Mouse (Mus musculus): Measurements from ENCODE around the gene Nelfe. TPM values are rescaled to one million over a fixed set of nuclear protein-coding genes. Genes with fewer than 3 reads are reported as not detected.
A peak's percentile ranks its signal among the peaks of the same experiment; 100 is the strongest.
"Not testable (repeated sequence)": the region's sequence is repeated elsewhere in the genome, so short reads cannot be mapped to it uniquely, and the experiment has no call there.

Nelfe gene
- 53.3 and 70.9 TPM in 2 replicates for polyA plus RNA-seq (2015; fragmentation: Nextera tagmentation; extraction: Ambion mirVana)

- Histone ChIP-seq H3K4me3 (peak within 1 kb of the TSS; percentile 99), H3K36me3 (peaks cover 41% of the 10 kb centered on the region), H3K27me3 (no peaks in the 10 kb centered on the region), H3K27ac (peak within 1 kb of the TSS; percentile 60), H3K4me1 (replicated peaks) (peaks cover 19% of the 10 kb centered on the region), H3K9ac (peak within 1 kb of the TSS; percentile 94), H3K4me2 (peak within 1 kb of the TSS; percentile 98), H3K9me3 (replicated peaks) (no peaks in the 10 kb centered on the region)
- peak; percentile 98 for ATAC-seq (replicated peaks; ENCODE audit: insufficient number of reproducible peaks, insufficient read depth, low FRiP score, low read depth)
- under 1% methylated on average over 60 of the region's 65 CpGs for WGBS
These were observed at the start of gene Nelfe, which contains the start of gene Skiv2l for GRCm38 (mm10) chr17:34849722-34850516. Gene Nelfe, plus strand, starts transcription at chr17:34850391. Gene Skiv2l, minus strand, starts transcription at chr17:34850210.

DNA sequence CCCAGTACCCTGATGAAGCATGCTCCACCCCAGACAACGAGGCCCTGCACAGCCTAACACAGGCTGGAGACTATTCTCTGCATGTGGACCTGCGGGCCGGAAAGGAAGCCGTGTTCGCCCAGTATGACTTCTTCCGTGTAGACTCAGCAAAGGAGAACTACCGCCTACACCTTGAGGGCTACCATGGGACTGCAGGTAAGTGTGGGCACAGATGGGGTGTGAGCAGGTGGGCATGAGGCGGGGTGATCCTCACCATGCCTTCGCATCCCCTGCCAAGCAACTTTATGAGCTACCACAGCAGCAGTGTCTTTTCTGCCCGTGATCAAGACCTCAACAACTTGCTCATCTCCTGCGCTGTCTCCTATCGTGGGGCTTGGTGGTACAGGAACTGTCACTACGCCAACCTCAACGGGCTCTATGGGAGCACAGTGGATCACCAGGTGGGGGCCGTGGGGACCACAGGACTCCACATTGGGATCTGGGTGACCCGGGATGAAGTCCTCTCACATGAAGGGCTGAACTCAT is 49.3 kb upstream of the Nelfe start:
- not testable (repeated sequence) for H3K27me3 ChIP-seq; H3K4me3 ChIP-seq; H3K9me3 ChIP-seq (replicated peaks); ATAC-seq (replicated peaks; ENCODE audit: insufficient number of reproducible peaks, insufficient read depth, low FRiP score, low read depth); H3K4me2 ChIP-seq; H3K27ac ChIP-seq; H3K36me3 ChIP-seq; H3K4me1 ChIP-seq (replicated peaks); H3K9ac ChIP-seq
- WGBS = 86% methylated on average over 16 of the region's 16 CpGs

DNA sequence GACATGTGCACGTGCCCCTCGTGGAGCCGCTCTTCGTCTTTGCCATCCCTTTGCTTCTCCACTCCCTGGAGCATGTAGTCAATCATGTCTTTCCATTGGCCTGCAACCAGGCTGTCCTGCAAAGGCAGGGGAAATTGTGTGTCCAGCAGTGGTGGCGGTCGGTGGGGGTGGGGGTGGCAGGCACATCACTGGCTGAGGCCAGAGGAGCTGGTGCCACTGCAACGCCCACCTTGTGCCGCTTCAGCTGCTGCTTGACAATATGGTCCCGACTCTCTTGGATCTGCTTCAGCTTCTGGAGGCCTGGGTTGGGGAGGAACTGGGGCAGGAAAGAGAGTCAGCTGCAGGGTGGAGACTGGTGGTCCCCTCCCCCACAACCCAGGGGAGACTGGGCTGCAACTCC is 47.4 kb upstream of the Nelfe start:
- not testable (repeated sequence) for H3K9ac ChIP-seq; H3K4me1 ChIP-seq (replicated peaks); H3K4me3 ChIP-seq; H3K9me3 ChIP-seq (replicated peaks); H3K27ac ChIP-seq; H3K36me3 ChIP-seq; H3K27me3 ChIP-seq; H3K4me2 ChIP-seq; ATAC-seq (replicated peaks; ENCODE audit: insufficient number of reproducible peaks, insufficient read depth, low FRiP score, low read depth)
- WGBS = 86% methylated on average over 9 of the region's 9 CpGs

DNA sequence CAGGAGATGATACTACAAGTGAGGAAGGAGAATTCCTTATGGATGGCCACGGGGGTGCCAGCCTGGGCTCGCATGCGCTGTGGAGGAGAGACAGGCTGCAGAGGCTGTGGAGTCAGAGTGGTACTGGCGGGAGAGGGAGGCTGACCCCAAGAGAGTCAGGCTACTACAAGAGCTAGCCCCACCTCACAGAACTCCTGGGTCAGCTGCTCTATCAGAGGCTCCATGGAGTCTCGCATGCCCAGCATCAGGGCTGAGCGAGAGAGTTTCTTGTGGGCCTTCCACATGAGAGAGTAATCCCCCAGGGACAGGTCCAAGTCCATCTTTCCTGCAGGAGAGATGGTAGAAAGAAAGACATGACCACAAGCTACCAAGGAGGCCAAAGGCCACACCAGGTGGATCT is 46.8 kb upstream of the Nelfe start:
- not testable (repeated sequence) for H3K9me3 ChIP-seq (replicated peaks); H3K4me1 ChIP-seq (replicated peaks); H3K27ac ChIP-seq; H3K9ac ChIP-seq; H3K36me3 ChIP-seq; ATAC-seq (replicated peaks; ENCODE audit: insufficient number of reproducible peaks, insufficient read depth, low FRiP score, low read depth); H3K4me3 ChIP-seq; H3K27me3 ChIP-seq; H3K4me2 ChIP-seq
- 85% methylated on average over 6 of the region's 6 CpGs for WGBS

DNA sequence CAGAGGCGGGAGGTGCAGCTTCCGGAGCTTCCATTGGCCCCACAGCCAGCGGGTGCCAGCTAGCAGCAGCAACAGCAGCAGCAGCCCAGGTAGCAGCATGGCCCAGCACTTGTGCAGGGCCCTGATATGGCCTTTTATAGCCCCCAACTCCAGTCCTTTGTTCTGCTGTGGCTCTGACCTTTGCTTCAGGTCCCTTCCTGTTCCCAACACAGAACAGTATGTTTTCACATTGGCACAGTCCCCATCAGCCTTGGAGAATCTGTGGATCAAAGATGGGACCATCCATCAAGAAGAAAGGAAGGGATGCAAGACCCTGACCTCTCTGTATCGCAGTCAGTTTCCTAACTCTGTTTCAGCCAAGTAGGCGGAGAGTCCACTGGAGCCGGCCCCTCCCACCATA is 45.9 kb upstream of the Nelfe start, which contains the start of gene Cyp21a1:
Gene Cyp21a1 (minus strand): TSS at position 261 of the 400 bp plus-strand sequence.
- not testable (repeated sequence) for H3K9me3 ChIP-seq (replicated peaks)
- 78% methylated on average over 6 of the region's 6 CpGs for WGBS

GRCm38 (mm10) chr17:34804871-34805562 is 45.2 kb upstream of the Nelfe start:
- 0 out of 2 replicates have a peak, but pooled peaks have one; percentile 27 for ATAC-seq (replicated peaks; ENCODE audit: insufficient number of reproducible peaks, insufficient read depth, low FRiP score, low read depth)
- 70% methylated on average over 6 of the region's 6 CpGs for WGBS

More for the DNA sequence above, 45.9 kb upstream of the Nelfe start, which contains the start of gene Cyp21a1:
- not testable (repeated sequence) for H3K4me1 ChIP-seq (replicated peaks); H3K4me3 ChIP-seq; H3K9ac ChIP-seq; H3K27ac ChIP-seq; ATAC-seq (replicated peaks; ENCODE audit: insufficient number of reproducible peaks, insufficient read depth, low FRiP score, low read depth); H3K4me2 ChIP-seq; H3K36me3 ChIP-seq; H3K27me3 ChIP-seq

DNA sequence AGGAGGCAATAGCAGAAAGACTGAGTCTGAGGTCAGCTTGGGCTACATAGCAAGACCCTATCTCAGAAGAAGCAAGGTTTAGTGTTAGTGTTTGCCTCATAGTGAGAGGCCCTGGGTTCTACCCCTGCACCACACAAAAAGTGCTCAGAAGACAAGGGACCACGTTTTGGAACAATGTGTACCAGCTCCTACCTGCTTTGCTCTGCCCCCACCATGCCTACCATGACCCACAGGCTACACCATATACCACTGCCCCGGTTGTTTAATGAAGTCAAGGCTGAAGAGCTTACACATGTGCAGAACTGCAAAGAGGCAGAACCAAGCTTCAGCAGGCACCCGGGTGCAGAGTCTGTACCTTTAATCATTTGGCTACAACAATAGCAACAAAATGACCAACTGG is 43.0 kb upstream of the Nelfe start:
- no peaks in the 10 kb centered on the region for H3K27me3 ChIP-seq
- ATAC-seq (replicated peaks; ENCODE audit: insufficient number of reproducible peaks, insufficient read depth, low FRiP score, low read depth) = no peak
- no peaks in the 10 kb centered on the region for H3K4me1 ChIP-seq (replicated peaks)
- H3K27ac ChIP-seq = no peak overlapping the region
- no peaks in the 10 kb centered on the region for H3K36me3 ChIP-seq
- WGBS = 62% methylated on average over 3 of the region's 3 CpGs
- no peak overlapping the region for H3K4me3 ChIP-seq
- H3K9me3 ChIP-seq (replicated peaks) = peaks cover 3% of the 10 kb centered on the region; the same call in 1 of the 2 replicates
- no peak overlapping the region for H3K9ac ChIP-seq
- no peak overlapping the region for H3K4me2 ChIP-seq

More at GRCm38 (mm10) chr17:34804871-34805562, 45.2 kb upstream of the Nelfe start:
- no peaks in the 10 kb centered on the region for H3K27me3 ChIP-seq
- no peaks in the 10 kb centered on the region for H3K36me3 ChIP-seq
- H3K9ac ChIP-seq = no peak overlapping the region
- H3K4me2 ChIP-seq = no peak overlapping the region
- H3K9me3 ChIP-seq (replicated peaks) = peaks cover 3% of the 10 kb centered on the region; the same call in 1 of the 2 replicates
- H3K4me3 ChIP-seq = no peak overlapping the region
- no peaks in the 10 kb centered on the region for H3K4me1 ChIP-seq (replicated peaks)
- H3K27ac ChIP-seq = no peak overlapping the region

- no peak for ATAC-seq (replicated peaks; ENCODE audit: insufficient number of reproducible peaks, insufficient read depth, low FRiP score, low read depth)
- H3K9me3 ChIP-seq (replicated peaks) = peaks cover 3% of the 10 kb centered on the region; the same call in 1 of the 2 replicates
- H3K27me3 ChIP-seq = no peaks in the 10 kb centered on the region
- no peak overlapping the region for H3K9ac ChIP-seq
- 76% methylated on average over 6 of the region's 6 CpGs for WGBS
- no peaks in the 10 kb centered on the region for H3K36me3 ChIP-seq
- H3K4me1 ChIP-seq (replicated peaks) = no peaks in the 10 kb centered on the region
- H3K4me2 ChIP-seq = no peak overlapping the region
- H3K4me3 ChIP-seq = no peak overlapping the region
- no peak overlapping the region for H3K27ac ChIP-seq
These were observed 41.5 kb upstream of the Nelfe start for GRCm38 (mm10) chr17:34808599-34809205.

GRCm38 (mm10) chr17:34810411-34810810 is 39.8 kb upstream of the Nelfe start:
- H3K4me2 ChIP-seq; H3K27ac ChIP-seq; H3K4me3 ChIP-seq; H3K4me1 ChIP-seq (replicated peaks); H3K9ac ChIP-seq; ATAC-seq (replicated peaks; ENCODE audit: insufficient number of reproducible peaks, insufficient read depth, low FRiP score, low read depth); H3K9me3 ChIP-seq (replicated peaks); H3K36me3 ChIP-seq; H3K27me3 ChIP-seq: not testable (repeated sequence)
- 80% methylated on average over 5 of the region's 5 CpGs for WGBS

- not testable (repeated sequence) for H3K36me3 ChIP-seq; H3K9me3 ChIP-seq (replicated peaks); H3K9ac ChIP-seq; H3K27ac ChIP-seq; H3K27me3 ChIP-seq; H3K4me2 ChIP-seq; H3K4me3 ChIP-seq; ATAC-seq (replicated peaks; ENCODE audit: insufficient number of reproducible peaks, insufficient read depth, low FRiP score, low read depth); H3K4me1 ChIP-seq (replicated peaks)
- WGBS = 84% methylated on average over 8 of the region's 8 CpGs
These were observed 39.4 kb upstream of the Nelfe start for GRCm38 (mm10) chr17:34810811-34811210.

DNA sequence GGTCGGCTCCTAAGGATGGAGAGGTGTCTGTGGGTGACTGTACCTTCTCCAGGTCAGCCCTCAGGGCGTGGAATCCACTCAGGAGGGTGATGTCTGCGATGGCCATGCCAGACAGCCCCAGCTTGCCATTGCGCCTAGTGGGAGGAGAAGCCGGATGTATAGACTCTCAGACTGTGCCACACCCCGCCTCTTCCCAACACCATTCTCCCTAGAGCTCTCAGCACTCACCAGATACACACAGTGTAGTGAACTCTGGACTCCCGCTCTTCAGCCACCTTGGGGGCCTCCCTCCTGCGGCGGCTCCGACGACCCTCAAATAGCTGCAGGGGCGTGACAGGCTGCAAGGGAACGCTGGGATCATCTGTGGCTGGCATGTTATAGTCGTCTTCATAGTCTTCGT is 38.9 kb upstream of the Nelfe start:
- Histone ChIP-seq H3K4me3 (no peak overlapping the region), H3K9ac (no peak overlapping the region), H3K27ac (no peak overlapping the region), H3K4me2 (no peak overlapping the region), H3K9me3 (replicated peaks) (no peaks in the 10 kb centered on the region), H3K4me1 (replicated peaks) (no peaks in the 10 kb centered on the region), H3K36me3 (no peaks in the 10 kb centered on the region), H3K27me3 (no peaks in the 10 kb centered on the region)
- WGBS = 70% methylated on average over 15 of the region's 15 CpGs
- ATAC-seq (replicated peaks; ENCODE audit: insufficient number of reproducible peaks, insufficient read depth, low FRiP score, low read depth) = no peak
